Mouse (Mus musculus) urinary bladder, adult 18-20 months (tissue): ENCODE data around the gene Map7.

Experiments used
- DNase-seq, 2 experiments: peaks; one replicate each; pipeline ENCODE4 v3.0.0; 2022; ENCODE audit warnings: low spot score in 2 of 2, mixed read lengths in 2 of 2

Map7 gene

GRCm38 (mm10) chr10:20148130-20148772 is at the start of gene Map7:
Map7 (plus strand) TSS chr10:20148471.
- peak; percentile 18 to 46 for DNase-seq

GRCm38 (mm10) chr10:20101456-20101855 is 46.8 kb upstream of the Map7 start:
- no peak for DNase-seq

- peak in 1 of 2 experiments; percentile 86 for DNase-seq
Measured at GRCm38 (mm10) chr10:20104271-20104931, 43.9 kb upstream of the Map7 start.

DNA sequence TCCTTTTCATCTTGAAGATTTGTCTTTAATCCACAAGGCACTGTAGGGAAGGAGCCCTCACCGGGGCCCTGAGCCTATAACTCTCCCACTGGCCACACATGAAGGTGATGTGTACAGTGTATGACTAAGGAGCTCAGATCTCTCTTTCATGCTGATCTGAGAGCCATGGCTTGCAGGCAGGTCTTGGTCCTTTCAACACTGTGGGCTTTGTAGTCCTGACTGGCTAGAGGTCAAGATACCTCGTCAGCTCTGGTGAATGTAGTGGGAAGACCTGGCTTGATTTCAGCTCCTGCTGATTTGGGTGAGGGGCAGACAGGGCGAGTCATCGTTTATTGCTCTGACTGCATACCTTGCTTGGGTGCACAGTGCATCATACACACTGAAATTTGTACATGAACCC is 42.7 kb upstream of the Map7 start:
- no peak for DNase-seq

- no peak for DNase-seq
Measured at GRCm38 (mm10) chr10:20107031-20107430, 41.2 kb upstream of the Map7 start.

- DNase-seq: no peak
Measured at GRCm38 (mm10) chr10:20111508-20111907, 36.8 kb upstream of the Map7 start.

DNA sequence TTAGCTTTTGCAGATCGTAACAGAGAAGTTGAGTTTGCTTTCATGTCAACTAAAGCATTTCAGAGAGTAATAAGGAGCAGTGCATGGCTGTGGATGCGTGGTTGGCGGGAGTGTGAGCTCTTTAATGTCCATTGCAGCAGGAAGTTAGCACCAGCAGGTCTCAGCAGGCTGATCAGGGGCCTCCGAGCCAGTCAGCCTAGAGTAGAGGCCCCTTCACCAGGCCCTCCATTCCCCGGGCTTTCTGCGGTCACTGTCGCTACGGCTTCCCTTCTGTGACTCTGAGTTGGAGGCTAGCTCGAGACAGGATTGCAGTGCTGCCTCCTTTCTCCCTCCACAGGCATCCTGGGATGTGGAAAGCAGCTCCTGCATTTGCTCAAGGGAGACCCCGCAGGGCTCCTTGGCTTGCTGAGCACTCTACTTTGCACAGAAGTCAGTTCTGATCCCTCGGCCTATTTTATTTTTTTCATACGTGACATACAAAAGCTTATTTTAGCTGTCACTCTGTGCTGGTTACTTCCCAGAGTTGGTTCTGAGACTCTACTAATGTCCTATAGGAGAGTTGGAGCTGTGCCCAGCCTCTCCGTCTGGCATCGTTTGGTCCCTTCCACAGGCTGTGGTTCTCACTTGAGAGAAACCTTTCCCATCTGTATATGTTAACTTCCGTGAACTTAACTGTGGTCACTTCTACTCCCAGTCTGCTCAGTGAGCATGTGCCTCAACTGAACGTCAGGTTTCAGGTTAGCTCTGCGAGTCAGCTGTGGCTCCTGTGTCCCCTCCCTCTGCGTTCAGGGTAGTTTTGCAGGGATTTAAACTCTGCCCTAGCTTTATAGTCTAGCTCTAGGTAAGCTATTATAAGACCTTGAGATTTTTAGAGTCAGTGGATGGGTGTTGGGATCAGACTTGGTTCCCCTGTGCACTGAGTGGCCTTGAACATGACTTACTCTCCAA is 36.0 kb upstream of the Map7 start:
- DNase-seq: no peak

DNA sequence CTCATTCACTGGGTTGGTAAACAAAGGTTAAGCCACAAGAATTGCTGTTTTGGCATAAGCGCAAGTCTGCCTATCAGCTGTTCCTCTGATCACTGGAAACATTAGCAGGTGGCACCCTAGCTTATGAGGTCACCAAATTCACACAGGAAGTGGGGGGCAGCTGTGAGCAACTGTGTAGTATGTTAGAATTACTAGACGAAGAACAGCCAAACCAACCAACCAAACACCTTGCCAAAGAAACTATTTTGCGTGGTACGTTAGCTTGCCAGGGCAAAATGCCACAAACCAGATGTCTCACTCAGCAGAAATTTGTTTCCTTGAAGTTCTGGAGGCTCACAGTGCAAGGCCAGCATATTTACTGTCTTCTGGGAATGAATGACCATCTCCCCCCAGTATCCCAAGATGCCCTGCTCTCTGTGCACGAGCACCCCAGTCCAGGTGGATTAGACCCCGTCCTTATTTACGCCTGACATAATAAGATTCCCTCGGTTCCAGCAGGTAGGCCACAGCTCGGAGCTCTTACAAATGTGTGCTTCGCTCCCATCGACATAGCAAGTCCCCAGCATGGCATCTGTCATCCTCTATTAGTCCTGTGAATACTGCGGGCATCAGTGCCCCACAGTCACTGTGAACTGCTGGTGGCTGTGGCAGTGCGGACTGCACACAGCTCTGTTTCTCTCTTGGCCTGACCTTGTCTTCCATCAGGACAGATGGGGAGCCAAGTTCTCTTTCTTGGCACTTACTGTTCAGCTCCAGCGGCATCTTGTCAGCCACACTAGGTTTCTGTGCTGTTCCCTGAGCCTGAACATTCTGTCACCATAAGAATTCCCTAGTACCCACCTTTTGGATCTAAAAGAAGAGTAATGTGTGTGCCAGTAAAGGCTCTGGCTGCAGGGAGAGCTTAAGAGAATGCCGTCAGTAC is 28.5 kb upstream of the Map7 start:
- DNase-seq: no peak

GRCm38 (mm10) chr10:20121981-20122380 is 26.3 kb upstream of the Map7 start:
- no peak for DNase-seq

- DNase-seq: peak in 1 of 2 experiments; percentile 22
Measured at GRCm38 (mm10) chr10:20123401-20123800, 24.9 kb upstream of the Map7 start.

- DNase-seq: no peak
Measured at GRCm38 (mm10) chr10:20124576-20124975, 23.7 kb upstream of the Map7 start.

GRCm38 (mm10) chr10:20125226-20125625 is 23.0 kb upstream of the Map7 start:
- no peak for DNase-seq

- no peak for DNase-seq
Measured at GRCm38 (mm10) chr10:20132933-20133652, 15.2 kb upstream of the Map7 start.

- DNase-seq: no peak
Measured at GRCm38 (mm10) chr10:20135350-20136058, 12.8 kb upstream of the Map7 start.

DNA sequence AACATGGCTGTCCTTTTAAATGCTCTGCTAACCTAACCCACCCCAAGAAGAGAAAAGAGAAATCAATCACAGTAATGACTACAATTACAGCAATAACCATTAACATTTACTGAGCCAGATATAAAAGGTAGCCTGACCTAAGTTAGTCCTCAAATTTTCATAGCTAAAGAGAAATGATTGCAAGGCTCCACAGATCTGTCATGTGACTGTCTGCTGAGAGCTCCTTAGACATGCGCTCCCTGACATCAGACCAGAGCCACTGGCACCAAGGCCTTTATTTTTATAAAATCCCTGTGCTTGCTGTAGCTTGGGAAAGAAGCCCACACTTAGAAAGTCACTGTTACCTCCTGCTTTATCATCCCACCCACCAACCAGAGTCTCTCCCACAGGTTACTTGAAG is 11.8 kb upstream of the Map7 start:
- DNase-seq: no peak

DNA sequence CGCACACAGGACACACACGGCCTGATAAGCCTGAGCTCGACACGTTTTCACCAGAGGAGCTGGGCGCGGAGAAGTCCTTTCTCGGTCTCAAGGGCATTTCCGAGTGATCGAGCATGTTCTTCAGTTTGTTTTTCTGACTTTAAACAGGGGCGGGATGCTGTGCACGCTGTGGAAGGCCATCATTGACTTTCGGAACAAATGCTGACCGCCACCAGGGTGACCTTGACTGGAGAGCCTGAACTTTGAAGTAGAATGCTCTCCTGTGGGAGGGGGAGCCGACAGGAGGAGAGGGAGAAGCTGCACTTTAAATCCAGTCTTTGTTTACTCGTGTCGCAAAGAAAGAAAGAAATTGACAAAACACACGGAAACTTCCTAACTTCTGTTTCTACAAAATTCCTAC is 6.9 kb upstream of the Map7 start:
- no peak for DNase-seq

DNA sequence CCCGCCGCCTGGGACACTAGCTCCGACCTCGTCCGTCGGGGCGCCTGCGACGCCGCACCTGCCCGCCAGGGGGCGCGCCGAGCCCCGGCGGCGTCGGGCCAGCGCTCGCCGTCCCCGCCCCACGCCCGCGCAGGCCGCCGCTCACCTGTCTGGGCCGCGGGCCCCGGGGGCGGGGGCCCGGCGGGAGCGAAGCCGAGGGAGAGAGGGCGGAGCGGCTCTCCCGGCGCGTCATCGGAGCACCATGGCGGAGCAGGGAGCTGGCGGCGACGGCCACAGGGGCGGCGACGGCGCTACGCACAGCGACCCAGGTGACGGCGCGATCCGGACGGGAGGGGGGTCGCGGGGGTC is 476 bp downstream of the Map7 start:
- DNase-seq: peak in 1 of 2 experiments; percentile 58

DNA sequence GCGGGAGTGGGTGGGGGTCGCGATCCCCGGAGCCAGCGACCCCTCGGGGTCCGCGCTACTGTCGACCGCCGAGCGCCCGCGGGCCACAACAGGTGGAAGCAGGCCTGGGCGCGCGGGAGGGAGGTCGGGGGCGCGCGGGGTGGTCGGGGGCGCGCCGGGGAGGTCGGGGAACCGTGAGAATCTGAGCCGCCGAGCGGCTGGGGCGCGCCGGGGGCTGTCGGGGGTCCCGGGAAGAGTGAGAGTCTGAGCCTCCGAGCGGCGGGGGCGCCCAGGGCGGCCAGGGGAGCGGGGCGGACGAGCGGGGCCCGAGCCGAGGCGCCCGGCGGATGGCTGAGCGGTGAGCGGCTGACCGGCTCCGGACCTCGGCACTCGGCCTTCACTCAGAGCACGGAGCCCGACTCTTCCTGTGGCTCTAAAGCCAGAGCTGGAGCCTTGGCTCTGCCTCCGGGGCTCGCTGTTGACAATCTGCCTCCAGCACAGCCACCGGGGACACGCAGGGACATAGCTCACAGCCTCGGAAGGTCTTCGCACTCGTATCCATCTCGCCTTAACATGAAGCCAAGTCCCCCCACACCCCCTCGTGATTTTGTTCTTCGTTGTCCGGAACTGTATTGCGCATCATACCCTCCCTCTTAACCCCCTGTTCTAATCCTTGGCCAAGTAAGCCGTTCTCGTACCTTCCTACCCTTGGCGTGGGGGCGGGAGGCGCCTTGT is 1.0 kb downstream of the Map7 start:
- DNase-seq: peak in 1 of 2 experiments; percentile 66

DNA sequence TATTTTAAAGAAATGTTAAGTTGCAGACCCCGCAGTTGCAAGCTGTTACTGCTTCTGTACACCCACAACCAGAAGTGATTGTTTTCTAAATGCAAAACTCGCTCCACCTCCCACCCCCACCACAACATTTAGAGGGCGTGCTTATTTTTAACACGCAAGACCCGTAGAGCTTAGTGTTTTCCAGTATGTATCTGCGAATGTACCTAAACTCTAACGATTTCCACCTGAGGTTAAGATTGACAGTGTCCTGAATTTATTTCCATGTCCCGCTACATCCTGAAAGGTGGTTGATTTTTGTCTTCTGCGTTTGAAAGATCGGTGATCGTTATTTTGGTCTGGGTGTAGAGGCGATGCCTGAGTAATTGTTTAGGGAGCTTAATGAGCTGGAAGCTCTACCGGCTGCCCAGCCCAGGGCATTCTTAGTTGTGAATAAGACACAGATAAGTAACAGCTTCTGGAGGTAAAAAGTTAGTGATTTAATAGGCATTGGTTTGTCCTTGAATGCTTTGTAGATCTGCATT is 1.6 kb downstream of the Map7 start:
- DNase-seq: no peak
